Mouse (Mus musculus): ENCODE data around the gene Mag.
"Not testable (repeated sequence)": the region's sequence is repeated elsewhere in the genome, so short reads cannot be mapped to it uniquely, and the experiment has no call there.

Mag gene

DNA sequence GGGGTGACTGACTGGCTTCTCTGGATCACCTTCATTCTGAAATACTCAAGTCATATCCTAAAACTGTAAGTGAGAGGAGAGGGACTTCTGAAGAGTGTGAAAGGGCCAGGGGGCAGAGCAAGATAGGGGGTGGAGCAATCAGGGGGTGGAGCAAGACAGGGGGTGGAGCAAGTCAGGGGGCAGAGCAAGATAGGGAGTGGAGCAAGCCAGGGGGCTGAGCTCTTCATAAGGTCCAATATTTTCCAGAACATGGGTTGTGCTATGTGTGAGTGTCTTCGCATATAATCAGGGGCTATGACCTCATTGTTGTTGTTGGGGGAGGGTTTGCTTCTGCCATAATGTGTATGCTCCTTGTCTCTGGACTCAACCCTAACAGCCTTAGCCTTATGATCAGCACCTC, 25.4 kb upstream of the Mag start:
- not testable (repeated sequence) for DNase-seq (ENCODE audit: low read depth, low spot score)

GRCm38 (mm10) chr7:30935422-30936099, 20.9 kb upstream of the Mag start:
- DNase-seq (ENCODE audit: low read depth, low spot score): not testable (repeated sequence)

GRCm38 (mm10) chr7:30924581-30924980, 9.9 kb upstream of the Mag start, which contains the start of gene Hamp2:
Gene Hamp2, minus strand, starts transcription at chr7:30924681.
- DNase-seq (ENCODE audit: low read depth, low spot score): not testable (repeated sequence)

DNA sequence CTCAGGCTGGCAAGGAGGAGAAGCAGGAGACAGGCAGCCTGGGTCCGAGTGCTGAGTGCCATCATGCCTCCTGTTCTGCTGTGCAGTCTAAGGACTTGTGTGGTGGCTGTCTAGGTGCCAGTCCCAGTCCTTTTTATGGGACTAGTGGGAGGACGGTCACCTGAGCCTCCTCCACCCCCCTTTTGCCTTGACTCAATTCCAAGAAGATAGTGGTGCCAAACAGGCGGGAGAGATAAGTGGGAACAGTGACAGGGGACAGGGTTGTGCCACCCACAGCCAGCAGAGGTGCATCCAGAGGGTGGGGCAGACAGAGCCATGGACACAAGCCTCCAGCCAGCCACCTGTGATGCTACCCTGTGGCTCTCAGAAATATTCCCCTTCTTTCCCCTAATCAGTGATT, 9.4 kb upstream of the Mag start:
- no peak for DNase-seq (ENCODE audit: low read depth, low spot score)

DNA sequence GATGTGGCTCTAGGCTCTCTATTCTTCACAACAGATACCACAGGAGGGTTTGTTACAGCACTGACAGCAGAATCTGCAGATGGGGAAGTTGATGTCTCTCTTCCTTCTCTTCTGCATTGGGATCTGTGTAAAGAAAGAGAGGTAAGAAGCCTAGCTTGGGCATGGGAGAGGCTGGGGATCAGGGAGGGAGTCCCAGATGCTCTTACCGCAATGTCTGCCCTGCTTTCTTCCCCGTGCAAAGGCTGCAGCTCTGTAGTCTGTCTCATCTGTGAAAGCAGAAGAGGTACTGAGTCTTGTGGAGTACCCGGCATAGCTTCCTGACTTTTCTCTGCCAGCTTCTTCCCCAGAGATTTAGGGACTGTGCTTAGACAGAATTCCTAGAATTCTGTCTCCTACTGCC, 7.8 kb upstream of the Mag start:
- not testable (repeated sequence) for DNase-seq (ENCODE audit: low read depth, low spot score)

GRCm38 (mm10) chr7:30920217-30920616, 5.5 kb upstream of the Mag start:
- no peak for DNase-seq (ENCODE audit: low read depth, low spot score)

DNA sequence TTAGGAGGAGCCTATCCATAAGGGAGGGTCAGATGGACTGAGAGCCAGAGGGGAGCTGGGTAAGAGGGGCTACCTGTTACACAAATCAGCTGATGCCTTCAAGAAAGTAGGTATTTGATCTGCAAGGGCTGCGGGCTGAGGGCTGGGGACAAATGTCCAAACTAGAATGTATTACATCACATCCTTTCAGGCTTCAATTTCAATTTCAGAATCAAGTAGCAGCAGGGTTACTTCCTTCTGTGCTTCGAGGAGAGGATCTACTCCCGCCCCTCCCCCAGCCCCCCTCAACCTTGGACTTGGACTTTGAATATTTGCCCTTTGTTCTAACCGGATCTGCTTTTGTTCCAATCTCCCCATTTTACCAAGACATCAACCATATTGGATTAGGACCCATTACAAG, 2.5 kb upstream of the Mag start:
- DNase-seq (ENCODE audit: low read depth, low spot score): no peak

GRCm38 (mm10) chr7:30916713-30917112, 2.0 kb upstream of the Mag start:
- DNase-seq (ENCODE audit: low read depth, low spot score): no peak

GRCm38 (mm10) chr7:30909773-30910172, 4.9 kb downstream of the Mag start:
- no peak for DNase-seq (ENCODE audit: low read depth, low spot score)

DNA sequence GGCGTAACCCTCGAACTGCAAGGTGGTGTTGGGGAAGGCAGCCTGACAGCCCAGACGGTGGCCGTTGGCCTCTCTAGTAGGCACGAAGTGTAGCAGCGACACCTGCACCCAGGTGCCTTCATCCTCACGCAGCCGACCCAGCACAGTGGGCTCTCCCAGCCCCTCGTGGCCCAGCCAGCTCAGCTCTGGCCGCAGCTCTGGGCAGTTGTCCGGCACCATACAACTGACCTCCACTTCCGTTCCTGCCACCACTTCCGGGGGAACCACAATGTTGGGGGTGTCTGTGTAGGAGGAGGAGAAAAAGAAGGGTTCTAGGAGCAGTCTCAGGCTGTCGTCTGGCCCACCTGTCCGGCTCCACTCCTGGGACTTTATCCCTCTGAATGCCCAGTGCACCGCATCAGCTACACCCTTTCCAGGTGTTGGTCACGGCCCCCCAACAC, 5.7 kb downstream of the Mag start:
- DNase-seq (ENCODE audit: low read depth, low spot score): no peak

- peak; percentile 59 for DNase-seq (ENCODE audit: low read depth, low spot score)
These were observed 6.2 kb downstream of the Mag start for GRCm38 (mm10) chr7:30908277-30908991.

DNA sequence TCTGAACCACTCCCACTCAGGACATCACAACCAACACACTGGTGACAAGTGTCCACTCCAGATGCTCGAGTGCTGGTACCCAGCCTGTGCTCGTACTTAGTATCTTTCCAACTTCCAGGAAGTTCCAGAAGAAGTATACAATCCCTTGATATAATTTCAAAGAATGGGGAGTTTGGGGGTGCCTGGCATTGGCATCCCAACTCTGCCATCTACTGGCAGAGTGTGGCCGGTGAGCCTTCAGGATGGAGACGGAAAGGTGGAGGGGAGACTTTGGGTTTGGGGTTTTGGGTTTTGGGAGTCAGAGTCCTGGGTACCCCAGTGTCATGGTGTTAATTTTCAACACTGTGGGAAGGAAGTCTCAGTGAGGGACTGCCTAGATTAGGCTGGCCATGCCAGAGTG, 10.6 kb downstream of the Mag start:
- no peak for DNase-seq (ENCODE audit: low read depth, low spot score)

DNA sequence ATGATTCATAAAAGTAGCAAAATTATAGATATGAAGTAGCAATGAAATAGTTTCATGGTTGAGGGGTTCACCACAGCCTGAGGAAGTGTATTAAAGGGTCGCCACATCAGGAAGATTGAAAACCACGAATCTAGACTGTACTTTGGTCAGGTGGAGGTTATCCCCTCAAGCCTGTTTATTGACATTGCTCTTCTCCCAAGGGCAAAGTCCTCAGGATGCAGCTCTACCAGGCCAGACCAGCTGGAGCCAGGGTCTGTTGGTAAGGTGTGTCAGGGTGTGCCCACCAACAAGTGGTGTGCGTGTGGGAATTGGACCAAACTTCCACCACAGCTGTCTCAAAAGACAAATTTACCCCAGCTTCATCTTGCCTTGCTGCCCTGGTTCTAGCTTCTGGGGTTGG, 19.5 kb downstream of the Mag start:
- DNase-seq (ENCODE audit: low read depth, low spot score): no peak

GRCm38 (mm10) chr7:30892515-30892914, 22.2 kb downstream of the Mag start:
- no peak for DNase-seq (ENCODE audit: low read depth, low spot score)

DNA sequence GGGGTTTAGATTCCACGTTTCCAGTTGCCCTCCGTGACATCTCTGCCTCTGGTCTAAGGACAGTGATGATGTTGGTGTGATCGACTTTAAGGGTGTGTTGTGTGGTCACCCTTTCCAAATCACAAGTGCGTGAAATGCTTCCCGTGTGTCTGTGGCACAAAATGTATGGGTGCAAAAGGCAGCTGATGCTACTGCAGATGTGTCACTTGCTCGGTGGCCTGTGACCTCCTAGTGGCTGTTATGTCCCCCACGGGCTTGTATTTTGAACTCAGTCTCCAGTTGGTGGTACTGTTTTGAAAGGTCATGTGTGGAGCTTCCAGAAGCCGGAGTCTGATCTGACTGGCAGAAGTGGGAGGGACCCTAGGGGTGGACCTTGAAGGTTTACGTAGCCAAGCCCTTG, 22.9 kb downstream of the Mag start:
- no peak for DNase-seq (ENCODE audit: low read depth, low spot score)

GRCm38 (mm10) chr7:30890681-30891080, 24.0 kb downstream of the Mag start:
- DNase-seq (ENCODE audit: low read depth, low spot score): no peak

DNA sequence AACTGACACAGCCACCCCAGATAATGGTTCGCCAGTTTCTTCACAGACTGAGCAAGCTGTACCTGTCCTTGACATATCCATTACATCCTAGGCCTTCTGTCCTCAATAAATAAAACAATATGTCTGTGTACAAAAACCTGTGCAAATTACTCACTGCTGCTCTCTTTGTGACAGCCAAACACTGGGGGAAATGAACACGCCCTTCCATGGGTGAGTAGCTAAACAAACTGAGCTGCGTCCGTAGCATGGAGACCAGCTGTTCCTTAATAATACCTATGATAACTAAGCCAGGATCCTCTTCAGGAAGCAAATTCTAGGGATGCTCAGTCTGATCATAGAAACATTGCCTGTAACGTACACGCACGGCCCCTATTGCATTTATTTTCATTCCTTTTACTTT, 25.9 kb downstream of the Mag start:
- DNase-seq (ENCODE audit: low read depth, low spot score): no peak

DNA sequence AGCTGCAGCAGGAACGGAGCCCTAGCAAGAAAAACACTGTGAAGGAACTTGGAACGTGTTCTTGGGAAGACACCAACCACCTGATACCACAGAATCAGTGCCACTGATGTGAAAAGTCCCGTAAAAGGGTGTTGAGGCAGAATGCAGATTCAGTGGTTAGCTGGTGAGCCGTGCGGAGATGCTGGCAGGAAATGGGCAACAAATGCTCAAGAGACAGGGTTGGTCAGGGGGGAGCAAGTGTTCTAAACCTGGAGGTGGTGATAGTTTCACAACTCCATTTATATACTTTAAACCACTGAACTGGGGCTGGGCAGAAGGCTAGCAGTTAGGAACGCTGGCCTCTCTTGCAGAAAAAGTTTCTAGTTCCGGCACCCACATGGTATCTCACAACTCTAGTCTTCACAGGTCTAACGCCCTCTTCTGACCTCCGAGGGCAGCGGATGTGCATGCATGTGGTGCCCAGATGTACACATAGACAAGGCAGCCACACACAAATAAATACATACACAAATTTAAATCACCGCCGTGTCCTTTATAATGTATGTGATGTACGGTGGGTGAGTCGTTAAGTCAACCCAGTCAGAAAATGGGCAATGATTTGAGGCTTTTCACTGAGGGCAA, 27.0 kb downstream of the Mag start:
- DNase-seq (ENCODE audit: low read depth, low spot score): no peak

DNA sequence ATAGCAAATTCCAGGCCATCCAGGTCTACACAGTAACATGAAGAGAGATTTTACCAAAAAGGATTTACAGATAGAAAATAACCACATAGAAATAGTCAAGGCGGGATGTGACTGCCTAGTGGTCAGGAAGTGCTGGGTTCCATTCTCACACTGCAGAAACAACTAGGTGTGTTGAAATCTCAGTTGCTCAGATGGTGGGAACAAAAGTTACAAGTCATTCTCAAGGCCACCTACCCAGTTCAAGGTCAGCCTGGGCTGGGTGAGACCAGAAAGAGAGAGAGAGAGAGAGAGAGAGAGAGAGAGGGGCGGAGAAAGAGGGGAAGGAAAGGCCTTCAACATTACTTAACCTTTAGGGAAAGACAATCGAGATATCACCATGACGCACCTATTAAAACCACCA, 27.8 kb downstream of the Mag start:
- DNase-seq (ENCODE audit: low read depth, low spot score): no peak

DNA sequence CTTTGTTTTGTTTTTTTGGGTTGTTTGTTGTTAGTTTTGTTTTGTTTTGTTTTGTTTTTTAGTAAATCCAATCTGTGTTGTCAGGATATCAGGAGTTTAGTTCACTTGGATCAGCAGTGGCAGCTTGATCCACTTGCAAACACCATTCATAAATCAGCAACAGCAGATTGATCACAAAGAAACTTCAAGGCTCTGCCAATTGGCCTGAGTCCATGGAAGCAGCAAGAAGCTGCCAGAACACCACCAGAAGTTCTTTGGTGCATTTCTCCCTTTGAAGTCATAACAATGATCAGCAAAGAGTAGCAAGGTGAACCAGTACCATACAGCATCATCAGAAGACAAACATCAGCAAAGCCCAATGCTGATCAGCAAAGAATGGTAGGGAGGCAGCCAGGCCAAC, 30.6 kb downstream of the Mag start:
- no peak for DNase-seq (ENCODE audit: low read depth, low spot score)

- DNase-seq (ENCODE audit: low read depth, low spot score): no peak
These were observed 33.3 kb downstream of the Mag start for GRCm38 (mm10) chr7:30881367-30881766.

DNA sequence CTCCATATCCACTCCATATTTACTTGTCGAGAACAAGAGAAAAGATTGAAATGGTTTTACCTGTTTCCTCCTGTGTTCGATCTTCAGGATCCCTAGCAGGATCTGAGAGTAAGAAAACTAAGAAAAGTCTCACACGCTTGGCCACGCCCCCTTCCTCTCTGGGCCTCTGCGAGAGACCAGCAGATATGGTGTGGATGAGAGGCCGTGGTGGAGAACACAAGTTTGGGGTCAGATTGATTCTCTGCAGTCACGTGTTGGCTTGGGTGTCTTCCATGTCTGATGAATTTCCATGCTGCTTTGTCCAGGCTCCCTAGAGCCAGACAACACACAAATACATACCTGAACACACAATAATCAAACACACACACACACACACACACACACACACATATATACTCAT, 34.5 kb downstream of the Mag start, which contains the start of gene Cd22:
Cd22 (minus strand) TSS at position 167 of the 400 bp plus-strand sequence.
- no peak for DNase-seq (ENCODE audit: low read depth, low spot score)

GRCm38 (mm10) chr7:30878950-30879349, 35.7 kb downstream of the Mag start:
- no peak for DNase-seq (ENCODE audit: low read depth, low spot score)

All from forelimb bud, embryonic 11.5 days (tissue).